Mouse (Mus musculus) testis, postnatal 14 days (tissue): Measurements from ENCODE around the gene Nprl3.

Source experiments
- DNase-seq: peaks from one replicate; pipeline ENCODE4 v3.0.0; 2021; ENCODE audit warnings: low spot score

Gene Nprl3

GRCm38 (mm10) chr11:32244064-32244463 is 23.4 kb downstream of the Nprl3 start:
- DNase-seq = no peak

- no peak for DNase-seq
Measured at GRCm38 (mm10) chr11:32243205-32243955, 24.1 kb downstream of the Nprl3 start.

- no peak for DNase-seq
Measured at GRCm38 (mm10) chr11:32242209-32242608, 25.3 kb downstream of the Nprl3 start.

- DNase-seq = no peak
Measured at GRCm38 (mm10) chr11:32241391-32241790, 26.1 kb downstream of the Nprl3 start.

- no peak for DNase-seq
Measured at GRCm38 (mm10) chr11:32238093-32238860, 29.2 kb downstream of the Nprl3 start.

- no peak for DNase-seq
Measured at GRCm38 (mm10) chr11:32237411-32237795, 30.1 kb downstream of the Nprl3 start.

GRCm38 (mm10) chr11:32236712-32237410 is 30.6 kb downstream of the Nprl3 start:
- no peak for DNase-seq

GRCm38 (mm10) chr11:32236132-32236531 is 31.4 kb downstream of the Nprl3 start:
- DNase-seq = no peak

- DNase-seq = peak; percentile 78
Measured at GRCm38 (mm10) chr11:32235646-32236045, 31.9 kb downstream of the Nprl3 start.

GRCm38 (mm10) chr11:32234816-32235485 is 32.6 kb downstream of the Nprl3 start:
- no peak for DNase-seq

GRCm38 (mm10) chr11:32233895-32234294 is 33.6 kb downstream of the Nprl3 start:
- DNase-seq = no peak

GRCm38 (mm10) chr11:32232848-32233247 is 34.7 kb downstream of the Nprl3 start:
- DNase-seq = peak; percentile 52

- no peak for DNase-seq
Measured at GRCm38 (mm10) chr11:32231125-32231524, 36.4 kb downstream of the Nprl3 start.

GRCm38 (mm10) chr11:32230220-32230619 is 37.3 kb downstream of the Nprl3 start:
- DNase-seq = no peak

- peak; percentile 60 for DNase-seq
Measured at GRCm38 (mm10) chr11:32228292-32228845, 39.1 kb downstream of the Nprl3 start.

- DNase-seq = no peak
Measured at GRCm38 (mm10) chr11:32227555-32227954, 40.0 kb downstream of the Nprl3 start.

GRCm38 (mm10) chr11:32227041-32227440 is 40.5 kb downstream of the Nprl3 start:
- DNase-seq = no peak

GRCm38 (mm10) chr11:32226124-32226871 is 41.2 kb downstream of the Nprl3 start, which contains the start of gene Mpg:
Mpg (plus strand) TSS chr11:32226505.
- DNase-seq = peak; percentile 85

- no peak for DNase-seq
Measured at GRCm38 (mm10) chr11:32225222-32226104, 42.0 kb downstream of the Nprl3 start.
